Mouse (Mus musculus): ENCODE measurements around the gene Nr1h4.

The Nr1h4 gene

DNA sequence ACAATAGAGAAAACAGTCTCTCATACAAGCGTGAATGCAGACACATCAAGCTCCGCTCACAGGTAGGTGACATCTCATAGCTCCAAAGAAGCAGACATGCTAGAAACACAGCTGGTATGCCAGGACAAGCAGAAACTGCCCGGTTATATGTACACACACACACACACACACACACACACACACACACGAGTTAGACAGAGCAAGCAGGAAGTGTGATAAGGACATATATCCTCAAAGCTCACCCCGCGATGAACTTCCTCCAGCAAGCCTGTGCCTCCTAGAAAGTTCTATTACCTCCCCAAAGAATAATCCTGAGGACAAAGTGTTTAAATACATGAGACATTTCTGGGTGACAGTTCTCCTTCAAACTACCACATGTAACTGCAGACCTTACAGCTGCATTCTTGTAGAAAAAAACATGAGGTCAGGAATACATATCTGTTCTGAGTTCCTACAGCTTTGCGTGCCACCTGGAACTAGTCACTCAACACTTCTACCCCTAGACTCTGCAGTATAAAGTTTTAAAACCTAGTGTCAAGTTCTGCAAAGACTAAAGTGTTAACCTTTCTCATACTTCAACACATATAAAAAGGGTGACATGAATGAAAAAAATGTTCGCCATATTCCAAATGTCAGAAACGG, 11.5 kb downstream of the Nr1h4 start:
- DNase-seq (ENCODE audit: low read depth, low spot score) = no peak

DNA sequence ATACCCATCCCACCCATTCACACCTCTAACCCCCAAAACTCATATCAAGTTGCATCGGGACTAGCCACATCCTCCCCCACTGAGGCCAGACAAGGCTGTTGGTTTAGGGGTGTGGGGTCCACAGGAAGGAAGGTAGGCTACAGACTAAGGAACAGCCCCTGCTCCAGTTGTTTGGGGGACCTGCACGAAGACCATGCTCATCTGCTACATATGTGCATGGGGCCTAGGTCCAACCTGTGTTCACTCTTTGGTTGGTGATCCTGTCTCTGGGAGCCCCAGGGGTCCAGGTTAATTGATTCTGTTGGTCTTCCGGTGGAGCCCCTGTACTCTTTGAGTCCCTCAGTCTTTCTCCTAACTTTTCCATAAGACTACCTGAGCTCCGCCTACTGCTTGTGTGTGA, 13.0 kb downstream of the Nr1h4 start:
- DNase-seq (ENCODE audit: low read depth, low spot score) = no peak

DNA sequence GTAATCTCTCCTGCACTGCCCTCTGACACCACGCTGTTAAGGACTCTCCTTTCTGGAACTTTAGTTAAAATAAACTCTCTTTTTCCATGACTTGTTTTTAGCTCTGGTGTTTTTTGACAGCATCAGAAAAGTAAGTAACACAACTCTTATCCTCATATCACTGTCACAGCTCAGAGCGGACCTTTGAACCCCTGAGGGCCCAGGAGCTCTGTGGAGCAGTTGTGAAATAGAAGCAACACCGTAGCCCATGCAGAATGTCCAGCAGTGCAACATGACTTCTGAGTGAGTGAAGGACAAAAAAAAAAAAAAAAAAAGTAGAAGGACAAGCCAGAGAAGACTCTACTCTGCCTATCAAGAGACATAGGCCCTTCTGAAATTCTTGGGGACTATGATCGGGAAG, 14.2 kb downstream of the Nr1h4 start:
- DNase-seq (ENCODE audit: low read depth, low spot score) = no peak

DNA sequence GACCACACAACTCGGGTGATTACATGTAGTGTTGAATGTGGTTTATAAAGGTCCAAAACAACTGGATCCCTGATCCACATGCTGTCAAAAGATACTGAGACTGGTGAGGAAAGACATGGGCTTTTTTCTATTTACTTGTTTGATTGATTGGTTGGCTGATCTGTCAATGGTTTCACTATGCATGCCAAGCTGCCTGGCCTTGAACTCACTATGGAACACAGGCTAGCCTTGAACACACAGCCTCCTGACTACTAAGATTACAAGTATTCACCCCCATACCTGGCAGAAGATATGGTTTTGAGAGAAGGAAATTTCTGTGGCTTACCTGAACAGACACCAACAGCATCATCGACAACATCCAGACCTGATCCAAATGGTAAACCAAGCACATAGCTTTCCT, 15.0 kb downstream of the Nr1h4 start:
- no peak for DNase-seq (ENCODE audit: low read depth, low spot score)

DNA sequence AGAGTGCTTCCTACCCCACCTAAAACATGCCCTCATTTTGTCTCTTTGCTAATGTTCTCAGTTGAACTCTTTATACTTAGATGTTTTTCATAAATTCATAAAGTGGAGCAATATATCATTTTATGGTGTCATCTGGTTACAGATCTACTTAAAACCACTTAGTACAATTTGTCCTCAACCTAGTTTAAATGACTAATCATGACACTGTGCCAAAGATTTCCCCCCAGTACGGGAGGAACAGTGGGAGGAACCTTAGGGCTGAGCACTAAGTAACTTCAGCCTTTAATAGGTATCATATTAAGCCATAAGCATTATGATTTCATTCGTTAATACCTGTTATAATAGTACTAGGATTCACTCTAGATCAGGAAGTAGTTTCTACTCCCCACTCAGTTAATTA, 17.6 kb downstream of the Nr1h4 start:
- no peak for DNase-seq (ENCODE audit: low read depth, low spot score)

DNA sequence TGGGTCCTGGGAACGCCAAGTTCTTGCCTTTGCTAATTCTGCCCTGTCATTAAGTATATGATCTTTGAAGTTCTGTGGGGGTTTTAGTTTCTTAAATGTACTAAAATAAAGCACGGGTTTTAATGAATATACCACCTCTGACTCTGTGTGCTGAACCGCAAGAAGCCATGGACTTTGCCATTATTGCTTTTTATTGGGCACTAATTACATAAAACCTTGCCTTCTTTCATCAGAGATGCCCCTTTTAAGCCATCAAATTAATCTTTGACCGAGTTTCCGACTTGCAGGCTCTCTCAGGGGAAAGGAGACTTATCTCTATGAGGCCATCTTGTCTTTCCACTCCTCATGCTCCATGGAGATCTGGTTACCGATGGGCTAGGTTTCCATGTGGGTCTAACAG, 20.8 kb downstream of the Nr1h4 start:
- no peak for DNase-seq (ENCODE audit: low read depth, low spot score)

DNA sequence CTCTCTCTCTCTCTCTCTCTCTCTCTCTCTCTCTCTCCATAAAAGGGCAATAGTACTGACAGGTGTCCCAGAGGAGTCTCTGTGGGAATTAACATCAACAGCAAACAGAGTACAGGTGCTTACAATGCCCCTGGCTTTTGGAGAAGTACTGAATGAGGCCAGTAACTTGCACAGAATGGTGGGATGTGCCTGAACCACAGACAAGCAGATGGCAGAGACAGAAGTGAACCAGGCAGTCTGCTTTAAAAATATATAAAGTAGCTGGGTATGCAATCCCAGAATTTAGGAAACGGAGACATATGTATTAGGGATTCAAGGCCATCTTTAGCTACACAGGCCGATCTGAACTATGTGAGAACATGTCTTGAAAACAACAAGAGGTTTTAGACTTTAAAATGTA, 22.8 kb downstream of the Nr1h4 start:
- DNase-seq (ENCODE audit: low read depth, low spot score) = no peak

DNA sequence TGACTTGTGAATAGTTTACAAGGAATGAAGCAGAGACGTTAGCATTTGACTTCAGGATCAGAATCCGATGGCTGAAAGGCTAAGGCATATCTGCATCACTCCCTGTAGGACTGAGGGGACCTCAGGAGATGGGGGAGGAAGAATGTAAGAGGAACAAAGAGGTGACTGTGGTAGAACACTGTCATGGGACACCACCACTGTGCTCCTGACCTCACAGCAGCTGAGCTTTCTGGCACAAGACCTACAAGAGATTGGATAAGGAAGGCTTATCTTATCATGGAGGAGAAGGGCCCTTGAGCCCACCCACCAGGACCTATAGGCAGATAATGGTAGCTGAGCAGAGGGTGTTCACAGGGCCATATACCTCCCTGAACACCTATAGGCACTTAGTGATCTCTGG, 24.8 kb downstream of the Nr1h4 start:
- no peak for DNase-seq (ENCODE audit: low read depth, low spot score)

DNA sequence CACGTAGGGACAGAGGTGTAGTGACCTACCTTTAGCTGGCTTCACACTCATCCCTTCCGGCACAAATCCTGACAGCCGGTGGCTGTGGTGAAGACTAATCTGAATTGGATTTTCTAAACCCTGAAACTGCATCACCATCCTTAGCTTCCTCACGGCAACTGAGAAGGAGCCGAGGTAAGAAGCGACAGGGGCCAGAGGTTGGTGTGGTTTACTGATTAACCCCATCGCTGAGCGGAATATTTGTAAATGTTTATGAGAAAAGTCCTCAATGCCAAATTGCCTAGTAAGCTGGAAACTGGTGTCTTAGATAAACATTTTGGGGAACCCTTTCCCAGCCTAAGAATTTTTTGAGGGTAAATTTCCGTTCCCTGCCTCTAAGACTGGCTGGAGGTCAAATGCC, 26.9 kb downstream of the Nr1h4 start:
- DNase-seq (ENCODE audit: low read depth, low spot score) = no peak

DNA sequence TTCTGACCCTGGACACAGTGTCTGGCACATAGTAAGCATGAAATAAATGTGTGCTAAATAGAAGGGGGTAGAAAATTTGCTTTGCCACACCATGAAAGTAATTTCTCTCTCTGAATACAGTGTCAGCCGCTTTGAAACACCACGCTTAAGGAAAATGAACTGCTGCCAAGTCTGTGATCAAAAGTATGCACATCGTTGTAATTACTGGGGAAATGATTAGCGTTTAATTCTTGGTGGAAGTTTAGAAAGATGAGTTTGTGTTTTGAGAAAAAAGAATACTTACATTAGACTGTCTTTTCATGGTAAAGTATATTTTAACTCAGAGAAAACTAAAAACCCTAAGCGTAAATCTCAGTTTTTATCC, 27.8 kb downstream of the Nr1h4 start:
- no peak for DNase-seq (ENCODE audit: low read depth, low spot score)

DNA sequence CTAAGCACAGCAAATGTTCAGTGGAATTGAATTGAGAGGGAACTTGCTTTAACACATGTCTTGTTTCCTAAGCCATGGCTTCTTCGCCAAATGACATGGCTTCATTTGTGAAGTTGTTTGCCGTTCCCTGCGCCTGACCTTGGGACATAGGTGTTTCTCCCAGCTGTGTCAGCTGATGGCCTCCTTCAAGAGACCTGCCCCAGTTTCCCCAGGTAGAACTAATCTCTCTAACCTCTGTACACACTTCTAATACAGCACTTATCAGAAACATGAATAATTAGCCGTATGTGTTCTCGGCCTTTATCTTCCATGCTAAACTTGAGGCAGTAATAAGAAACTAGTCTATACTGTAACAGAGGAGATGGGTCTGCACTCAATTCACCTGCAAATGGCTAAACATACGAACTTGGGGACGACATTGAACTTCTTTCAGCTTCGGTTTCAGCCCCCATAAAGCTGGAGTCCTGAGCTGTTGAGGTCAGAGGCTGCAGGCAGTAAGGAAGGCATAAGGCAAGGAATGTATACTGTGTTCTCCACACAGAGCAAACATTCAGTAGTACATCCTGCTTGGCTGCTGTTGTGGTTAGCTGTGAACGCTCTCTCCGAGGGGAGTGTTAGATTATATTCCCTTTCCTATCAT, 28.3 kb downstream of the Nr1h4 start:
- no peak for DNase-seq (ENCODE audit: low read depth, low spot score)

DNA sequence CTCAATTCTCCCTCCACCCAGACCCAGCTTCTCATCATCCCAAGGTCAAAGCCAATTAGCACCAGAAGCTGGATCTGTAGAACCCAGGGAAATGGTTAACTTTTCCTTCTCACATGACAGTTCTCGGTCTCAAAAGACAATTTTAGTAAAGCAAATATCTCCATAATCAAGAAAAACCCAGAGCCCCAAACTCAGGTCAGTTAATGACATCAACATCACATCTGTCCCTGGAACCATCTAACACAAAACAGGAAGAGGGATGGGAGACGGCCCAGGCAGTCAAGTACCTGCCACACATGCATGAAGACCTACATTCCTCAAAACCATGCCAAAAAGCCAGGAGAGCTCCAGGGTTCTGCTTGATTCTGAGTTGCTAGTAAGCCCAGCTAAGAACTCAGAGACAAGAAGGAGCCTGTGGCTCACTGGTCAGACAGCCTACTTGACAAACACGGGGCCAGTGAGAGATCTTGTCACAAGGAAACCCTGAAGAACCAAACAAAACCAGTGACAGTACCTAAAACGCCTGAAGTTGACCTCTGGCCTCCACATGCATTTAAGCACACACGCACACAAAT, 30.3 kb downstream of the Nr1h4 start:
- no peak for DNase-seq (ENCODE audit: low read depth, low spot score)

DNA sequence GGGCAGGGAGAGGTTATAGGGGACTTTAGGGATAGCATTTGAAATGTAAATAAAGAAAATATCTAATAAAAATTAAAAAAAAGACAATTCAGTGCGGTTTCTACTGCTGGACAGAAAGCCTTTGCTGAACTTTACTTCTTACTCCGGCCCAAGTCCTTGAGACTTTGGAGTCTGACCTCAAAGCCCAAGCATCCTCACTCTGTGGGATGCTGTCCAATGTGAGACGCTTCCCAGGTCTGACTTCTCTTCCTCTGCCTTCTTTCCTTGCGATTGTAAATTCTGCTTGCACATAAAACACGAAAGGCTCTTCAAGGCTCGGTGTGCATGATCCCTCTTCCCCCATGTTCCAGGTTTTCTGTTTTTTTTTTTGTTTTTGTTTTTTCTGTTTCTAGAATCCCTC, 31.5 kb downstream of the Nr1h4 start:
- DNase-seq (ENCODE audit: low read depth, low spot score) = no peak

DNA sequence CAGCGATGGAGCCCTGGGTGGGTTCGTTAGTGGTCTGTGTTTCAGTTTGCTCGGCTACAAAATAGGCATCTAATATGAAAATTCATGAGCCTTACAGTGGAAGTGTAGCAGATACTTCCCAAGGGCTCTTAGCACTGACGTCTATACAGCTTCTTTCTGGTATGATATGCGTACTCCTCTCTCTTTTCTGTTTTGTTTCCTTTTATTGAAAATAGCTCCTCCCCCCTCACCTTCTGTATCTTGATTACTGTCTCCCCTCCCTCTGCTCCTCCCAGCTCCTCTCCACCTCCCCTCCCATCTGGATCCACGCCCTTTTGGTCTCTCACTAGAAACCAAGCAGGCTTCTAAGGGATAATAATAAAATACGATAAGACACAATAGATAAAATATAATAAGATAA, 37.8 kb downstream of the Nr1h4 start:
- DNase-seq (ENCODE audit: low read depth, low spot score) = no peak

DNA sequence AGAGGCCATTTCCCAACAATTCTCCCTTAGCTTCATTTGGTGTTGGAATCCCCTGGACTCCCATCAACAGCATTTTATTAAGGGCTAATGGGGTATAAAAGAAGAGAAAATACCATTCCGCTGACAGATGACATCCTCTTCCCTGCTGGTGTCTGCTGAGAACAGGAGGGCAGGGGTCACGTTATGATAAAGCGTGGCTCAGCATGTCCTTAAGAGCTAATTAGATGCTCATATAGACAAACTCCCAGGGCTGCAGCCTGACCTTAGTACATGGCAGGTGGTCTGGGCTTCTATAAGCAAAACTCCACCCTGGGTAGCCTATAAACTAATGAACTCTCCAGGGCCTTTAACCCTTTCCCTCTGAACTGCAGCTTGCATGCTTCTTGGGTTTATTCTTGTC, 42.1 kb downstream of the Nr1h4 start:
- no peak for DNase-seq (ENCODE audit: low read depth, low spot score)

DNA sequence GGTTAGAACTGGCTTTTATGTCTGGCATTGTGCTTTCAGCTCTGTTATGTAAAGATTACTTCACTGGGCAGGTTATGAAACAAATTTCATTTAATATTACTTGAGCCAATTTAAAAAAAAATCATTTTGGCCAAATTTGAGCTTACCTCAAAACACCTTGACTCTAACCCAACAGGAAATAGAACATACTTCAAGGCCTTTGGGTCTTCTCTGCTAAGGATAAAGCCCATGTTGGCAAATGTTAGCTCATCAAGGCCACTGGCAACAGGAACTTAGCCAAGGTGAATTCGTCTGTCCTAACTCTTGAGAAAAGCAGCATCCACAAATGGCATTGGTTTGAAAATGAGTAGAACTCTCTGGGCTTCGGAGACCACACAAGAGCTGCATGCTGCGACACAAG, 43.1 kb downstream of the Nr1h4 start:
- no peak for DNase-seq (ENCODE audit: low read depth, low spot score)

DNA sequence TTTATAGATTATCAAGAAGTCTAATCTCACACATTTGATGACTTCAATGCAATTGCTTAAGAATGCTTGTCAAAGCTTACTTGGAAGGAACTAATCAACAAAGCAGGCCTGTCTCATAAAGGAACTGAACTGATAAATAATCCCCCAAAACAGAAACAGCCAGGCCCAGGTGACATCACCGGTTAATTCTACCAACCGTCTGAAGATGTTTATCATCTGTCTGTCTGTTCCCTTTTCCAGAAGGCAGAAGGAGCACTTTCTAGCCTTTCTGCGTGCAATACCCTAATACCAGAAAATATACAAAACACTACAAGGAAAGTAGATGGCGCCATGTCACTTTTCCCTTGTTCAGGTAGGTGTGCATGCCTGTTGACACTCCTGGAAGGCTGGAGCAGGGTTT, 43.9 kb downstream of the Nr1h4 start:
- no peak for DNase-seq (ENCODE audit: low read depth, low spot score)

DNA sequence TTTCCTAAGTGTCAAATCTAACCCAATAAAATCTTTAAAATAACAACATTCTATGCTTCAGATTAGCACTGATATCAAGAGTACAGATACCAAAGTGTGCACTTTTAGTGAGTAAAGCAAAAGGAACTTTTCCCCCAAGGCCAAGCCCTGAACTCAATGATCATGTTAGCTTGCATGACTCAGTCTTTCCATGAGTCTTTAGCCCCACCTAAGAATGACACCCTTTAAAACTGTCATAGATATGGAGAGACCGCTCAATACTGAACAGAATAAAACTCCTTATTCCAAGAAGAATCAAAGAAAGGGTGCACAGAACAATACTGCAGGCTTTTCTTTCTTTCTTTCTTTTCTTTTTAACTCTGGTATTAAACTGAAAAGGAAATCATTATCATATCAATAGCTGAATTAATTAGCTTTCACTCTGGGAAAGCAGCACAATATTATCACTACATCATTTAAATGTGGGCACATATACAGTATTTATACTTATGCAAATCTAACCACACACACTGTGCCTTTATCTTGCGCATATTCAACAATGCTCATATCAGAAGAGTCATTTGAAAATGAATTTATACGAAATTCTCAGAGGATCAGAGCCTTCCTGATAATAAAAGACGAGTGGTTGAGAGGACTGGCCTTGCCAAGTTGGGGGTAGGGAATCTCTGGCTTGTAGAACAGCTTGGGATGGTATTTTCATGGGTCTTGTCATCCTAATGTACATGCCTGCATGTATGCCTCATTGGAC, 46.2 kb downstream of the Nr1h4 start:
- no peak for DNase-seq (ENCODE audit: low read depth, low spot score)

DNA sequence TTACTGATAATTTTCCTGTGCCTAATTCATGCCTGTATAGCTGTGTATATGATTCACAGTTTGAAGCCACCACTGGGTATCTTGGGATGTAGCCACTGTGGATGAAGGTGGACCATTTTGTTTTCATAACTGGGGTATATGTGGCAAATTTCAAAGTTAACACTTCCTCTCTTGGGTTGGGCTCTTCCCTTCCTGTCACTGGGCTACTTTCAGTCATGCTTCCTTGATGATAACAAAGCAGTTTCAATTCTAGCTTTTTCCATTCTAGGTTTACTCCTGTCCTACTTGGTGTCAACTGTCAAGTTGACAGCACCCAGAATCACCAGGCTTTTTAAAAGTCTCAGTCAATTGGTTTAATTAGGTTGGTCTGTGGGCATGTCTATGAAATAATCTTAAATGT, 48.5 kb downstream of the Nr1h4 start:
- no peak for DNase-seq (ENCODE audit: low read depth, low spot score)

DNA sequence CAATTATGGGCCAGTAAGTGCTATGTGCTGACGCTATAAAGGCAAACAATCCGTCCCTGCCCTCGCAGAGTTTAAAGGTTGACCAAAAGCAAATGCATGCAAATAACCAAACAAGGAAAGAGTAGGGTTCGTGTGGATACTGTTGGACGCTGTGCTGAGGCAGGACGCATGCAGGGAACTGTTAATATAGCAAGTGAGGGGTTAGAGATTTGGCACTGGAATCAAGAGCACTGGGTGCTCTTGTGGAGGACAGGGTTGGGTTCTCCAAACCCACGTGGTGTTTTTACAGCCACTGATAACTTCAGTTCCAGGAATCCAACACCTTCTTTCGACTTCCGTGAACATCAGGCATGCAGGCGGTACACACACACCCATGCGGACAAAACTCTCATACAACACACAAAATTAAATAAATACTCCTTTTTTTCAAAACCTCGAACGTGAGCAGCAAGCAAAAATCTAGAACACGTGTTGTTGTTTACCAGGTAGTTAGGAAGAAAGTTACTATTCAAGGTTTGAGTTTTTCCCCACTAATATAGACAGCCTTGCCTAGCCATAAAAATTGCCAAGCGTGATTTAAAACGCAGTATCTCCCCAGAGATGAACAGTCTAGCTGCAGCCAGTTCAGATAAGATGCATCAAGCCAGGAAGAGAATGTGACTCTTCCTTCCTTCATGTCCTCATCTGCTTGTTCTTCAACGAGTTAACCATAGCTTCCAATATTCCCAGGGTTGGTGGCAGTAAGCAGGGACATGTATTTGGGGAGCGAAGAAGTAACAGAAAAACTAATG, 49.4 kb downstream of the Nr1h4 start:
- DNase-seq (ENCODE audit: low read depth, low spot score) = no peak

DNA sequence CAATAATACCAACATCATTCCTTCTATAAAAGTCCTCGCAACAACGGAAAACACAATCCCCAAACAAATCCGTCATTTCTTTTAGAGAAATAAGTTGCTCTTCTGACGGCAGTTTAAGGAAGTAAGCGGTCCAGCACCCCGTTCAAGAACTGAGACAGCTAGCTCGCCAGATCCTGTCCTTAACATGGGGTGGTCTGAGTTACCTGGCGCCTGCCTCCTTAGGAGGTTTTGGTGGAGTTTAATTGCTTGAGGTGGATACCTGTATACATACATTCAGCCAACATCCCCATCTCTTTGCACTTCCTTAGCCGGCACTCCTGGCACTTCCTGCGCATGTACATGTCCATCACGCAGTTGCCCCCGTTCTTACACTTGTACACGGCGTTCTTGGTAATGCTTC, 50.3 kb downstream of the Nr1h4 start:
- no peak for DNase-seq (ENCODE audit: low read depth, low spot score)

DNA sequence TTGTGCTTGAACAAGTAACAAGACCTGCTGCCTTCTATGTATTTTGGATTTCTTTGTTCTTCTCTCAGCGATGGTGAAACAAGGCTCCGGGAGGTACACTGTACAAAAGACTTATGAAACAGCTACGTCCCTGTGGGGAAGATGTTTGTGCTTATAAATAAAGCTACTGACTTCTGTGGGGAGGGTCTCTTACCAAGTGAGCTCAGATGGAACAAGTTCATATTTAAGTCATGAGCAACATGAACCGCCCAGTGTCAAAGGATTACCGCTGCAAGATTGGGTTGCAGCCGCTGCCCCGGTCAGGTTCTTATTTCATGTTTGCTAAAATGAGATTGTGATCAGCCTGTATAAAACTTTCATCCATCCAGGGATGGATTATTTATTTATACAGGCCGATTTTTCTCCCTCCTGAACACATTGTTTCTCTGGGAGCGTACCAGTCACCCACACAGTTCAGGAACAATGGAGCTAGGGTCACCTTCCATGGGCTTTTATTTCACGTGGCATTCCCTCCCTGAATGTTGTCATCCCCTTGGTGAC, 51.2 kb downstream of the Nr1h4 start:
- DNase-seq (ENCODE audit: low read depth, low spot score) = no peak
